Mouse (Mus musculus): ENCODE data around the gene Myadm. TPM values are rescaled to one million over a fixed set of nuclear protein-coding genes. Genes with fewer than 3 reads are reported as not detected.
A peak's percentile ranks its signal among the peaks of the same experiment; 100 is the strongest.

Gene Myadm
- total RNA-seq, 2 experiments from 2014 or later = 26.8 to 30.9 TPM

- DNase-seq = no peak
- intact Hi-C loops (cut with DNase I) = no loop called here
These were observed 21.4 kb downstream of the Myadm start for GRCm38 (mm10) chr7:3310233-3310632.

GRCm38 (mm10) chr7:3313571-3313970, 24.7 kb downstream of the Myadm start:
- intact Hi-C loops (cut with DNase I) = no loop called here
- DNase-seq = no peak

- intact Hi-C loops (cut with DNase I) = no loop called here
- DNase-seq = no peak
These were observed 25.2 kb downstream of the Myadm start for GRCm38 (mm10) chr7:3314121-3314520.

GRCm38 (mm10) chr7:3317704-3318103, 28.8 kb downstream of the Myadm start:
- intact Hi-C loops (cut with DNase I) = no loop called here
- DNase-seq = no peak

GRCm38 (mm10) chr7:3320856-3321255, 32.0 kb downstream of the Myadm start:
- no peak for DNase-seq
- intact Hi-C loops (cut with DNase I) = no loop called here

- no peak for DNase-seq
These were observed 34.9 kb downstream of the Myadm start for GRCm38 (mm10) chr7:3323826-3324225.

GRCm38 (mm10) chr7:3327961-3328360, 39.1 kb downstream of the Myadm start:
- no peak for DNase-seq
- intact Hi-C loops (cut with DNase I) = loop anchor here (5.0 kb wide), 1 partner anchor 49 kb away; no protein-coding TSS in a partner anchor

More at GRCm38 (mm10) chr7:3323826-3324225, 34.9 kb downstream of the Myadm start:
- intact Hi-C loops (cut with DNase I) = no loop called here

- intact Hi-C loops (cut with DNase I) = loop anchor here (2.0 to 5.0 kb wide), 2 partner anchors 47 to 119 kb away; no protein-coding TSS in a partner anchor
- DNase-seq = peak; percentile 59 to 73
These were observed 41.1 kb downstream of the Myadm start for GRCm38 (mm10) chr7:3329776-3330546.

GRCm38 (mm10) chr7:3331171-3331570, 42.3 kb downstream of the Myadm start:
- DNase-seq = no peak
- intact Hi-C loops (cut with DNase I) = loop anchor here (2.0 kb wide), 1 partner anchor 118 kb away; no protein-coding TSS in a partner anchor

- DNase-seq = peak; percentile 26 to 50
- intact Hi-C loops (cut with DNase I) = loop anchor here (2.0 kb wide), 1 partner anchor 117 kb away; no protein-coding TSS in a partner anchor
These were observed 42.8 kb downstream of the Myadm start for GRCm38 (mm10) chr7:3331581-3332223.

GRCm38 (mm10) chr7:3332224-3332615, 43.3 kb downstream of the Myadm start:
- intact Hi-C loops (cut with DNase I) = no loop called here
- DNase-seq = no peak

- intact Hi-C loops (cut with DNase I) = no loop called here
- no peak for DNase-seq
These were observed 44.0 kb downstream of the Myadm start, which contains the start of gene Cacng7 for GRCm38 (mm10) chr7:3332619-3333521. Gene Cacng7, plus strand, starts transcription at chr7:3332955.

- intact Hi-C loops (cut with DNase I) = no loop called here
- DNase-seq = no peak
These were observed 44.7 kb downstream of the Myadm start for GRCm38 (mm10) chr7:3333542-3333941.

- no peak for DNase-seq
- intact Hi-C loops (cut with DNase I) = no loop called here
These were observed 47.5 kb downstream of the Myadm start for GRCm38 (mm10) chr7:3336412-3336811.

- DNase-seq = no peak
- intact Hi-C loops (cut with DNase I) = no loop called here
These were observed 49.5 kb downstream of the Myadm start for GRCm38 (mm10) chr7:3338286-3338935.

GRCm38 (mm10) chr7:3339010-3339409, 50.1 kb downstream of the Myadm start:
- intact Hi-C loops (cut with DNase I) = no loop called here
- no peak for DNase-seq

- DNase-seq = no peak
- intact Hi-C loops (cut with DNase I) = no loop called here
These were observed 55.0 kb downstream of the Myadm start for GRCm38 (mm10) chr7:3343861-3344260.

GRCm38 (mm10) chr7:3345301-3345700, 56.4 kb downstream of the Myadm start:
- intact Hi-C loops (cut with DNase I) = no loop called here
- DNase-seq = no peak

GRCm38 (mm10) chr7:3347366-3348287, 58.7 kb downstream of the Myadm start:
- intact Hi-C loops (cut with DNase I) = no loop called here

More at GRCm38 (mm10) chr7:3347366-3348287, 58.7 kb downstream of the Myadm start:
- DNase-seq = no peak

Data from gastrocnemius, postnatal 36 days (tissue).